Mouse (Mus musculus) left cerebral cortex, adult 2 months (tissue): ENCODE data around the gene Pemt. TPM values are rescaled to one million over a fixed set of nuclear protein-coding genes. Genes with fewer than 3 reads are reported as not detected.
A peak's percentile ranks its signal among the peaks of the same experiment; 100 is the strongest.
"Not testable (repeated sequence)": the region's sequence is repeated elsewhere in the genome, so short reads cannot be mapped to it uniquely, and the experiment has no call there.

Source experiments
- DNase-seq, 2 experiments: peaks; one replicate each; pipeline ENCODE4 v3.0.0; 2021 to 2022; ENCODE audit warnings: low spot score in 2 of 2, mixed read lengths in 1 of 2; ENCODE audit errors: extremely low spot score in 1 of 2
- H3K27ac ChIP-seq: fragments of 200-600 bp; 2 replicates; pipeline ENCODE4 v1.8.1; 2022
- H3K4me3 ChIP-seq: fragments of 200-600 bp; 2 replicates; pipeline ENCODE4 v1.8.1; 2022
- CTCF ChIP-seq: fragments of 200-600 bp; IDR thresholded peaks from 2 replicates; pipeline ENCODE4 v1.8.1; 2022; ENCODE audit warnings: antibody characterized with exemption, mild to moderate bottlenecking, moderate library complexity
- intact Hi-C: fragments of 180-260 bp; cut with DNase I; formaldehyde crosslinking; loops from one replicate; pipeline ENCODE4 v1.15.1; 2025
- total RNA-seq, 2 experiments: library from RNA; stranded (reverse); gene quantifications; 2 replicates each; pipeline ENCODE4 v1.2.3; 2021

The Pemt gene
- total RNA-seq, 2 experiments from 2014 or later, result 4.7 to 6.7 TPM

DNA sequence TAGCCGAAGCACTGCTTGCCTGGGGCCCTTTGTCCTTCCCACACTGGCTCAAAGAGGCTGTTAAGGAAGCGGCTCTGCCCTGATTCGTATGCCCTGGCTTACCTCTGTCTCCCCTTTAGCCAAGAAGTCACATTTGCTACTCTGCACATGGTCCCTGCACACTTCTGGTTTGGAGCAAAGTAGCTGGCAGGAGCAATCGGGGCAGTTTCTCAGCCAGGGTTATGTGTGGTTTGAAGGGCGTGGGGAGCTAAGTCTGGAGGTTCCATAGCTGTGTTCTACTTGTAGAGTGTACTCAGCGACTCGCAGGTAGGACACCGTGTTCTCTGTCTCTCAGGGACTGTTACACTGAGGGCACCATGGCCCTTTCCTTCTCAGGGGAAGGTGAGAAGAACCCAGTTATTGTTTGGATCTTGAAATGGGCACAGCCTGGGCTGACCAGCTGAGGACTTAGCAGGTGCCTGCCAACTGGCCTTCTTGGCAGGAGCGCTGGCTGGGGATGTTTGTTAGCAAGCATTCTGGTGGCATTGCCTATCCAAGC, 84.9 kb downstream of the Pemt start:
- TF ChIP-seq CTCF, result no peak
- no peak for DNase-seq
- Histone ChIP-seq H3K27ac (peak overlapping the region; percentile 30; the same call in 1 of the 2 replicates), H3K4me3 (no peak overlapping the region)
- intact Hi-C loops, result no loop called here

DNA sequence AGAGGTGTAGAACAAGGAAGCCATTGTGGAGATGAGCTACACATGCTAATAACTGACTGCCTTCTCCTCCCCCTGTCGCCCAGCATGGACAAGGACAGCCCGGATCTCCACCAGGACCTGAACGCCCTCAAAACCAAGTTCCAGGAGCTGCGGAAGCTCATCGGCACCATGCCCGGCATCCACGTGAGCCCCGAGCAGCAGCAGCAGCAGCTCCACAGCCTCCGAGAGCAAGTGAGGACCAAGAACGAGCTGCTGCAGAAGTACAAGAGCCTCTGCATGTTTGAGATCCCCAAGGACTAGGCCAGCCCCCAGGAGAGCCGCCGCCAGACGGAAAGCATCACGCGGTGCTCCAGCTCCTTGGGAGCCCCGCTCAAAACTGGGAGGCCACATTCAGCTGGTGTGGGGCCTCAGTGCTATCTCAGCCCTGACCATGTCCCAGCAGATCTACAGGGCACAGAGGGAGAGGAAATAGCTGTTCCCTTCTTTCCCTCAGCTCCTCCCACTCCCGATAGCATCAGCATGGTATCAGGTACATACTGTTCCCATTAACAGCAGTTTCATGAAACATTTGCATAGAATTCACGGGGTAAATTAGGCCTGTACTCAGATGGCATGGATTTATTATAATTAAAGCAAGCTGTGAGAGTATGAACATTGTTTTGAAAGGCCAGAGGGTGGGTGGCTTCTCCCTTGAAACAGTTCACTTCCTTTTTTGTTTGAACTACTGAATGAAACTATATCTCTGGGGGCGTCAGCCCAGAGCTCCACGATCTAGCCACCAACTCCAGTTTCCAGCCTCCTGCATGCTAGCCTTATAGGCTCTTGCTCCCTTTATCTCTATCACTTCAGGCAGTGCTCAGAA, 85.6 kb downstream of the Pemt start:
- intact Hi-C loops, result no loop called here
- no peak for TF ChIP-seq CTCF
- H3K27ac ChIP-seq, result peak overlapping the region; percentile 26; the same call in 1 of the 2 replicates
- DNase-seq, result no peak
- no peak overlapping the region for H3K4me3 ChIP-seq

DNA sequence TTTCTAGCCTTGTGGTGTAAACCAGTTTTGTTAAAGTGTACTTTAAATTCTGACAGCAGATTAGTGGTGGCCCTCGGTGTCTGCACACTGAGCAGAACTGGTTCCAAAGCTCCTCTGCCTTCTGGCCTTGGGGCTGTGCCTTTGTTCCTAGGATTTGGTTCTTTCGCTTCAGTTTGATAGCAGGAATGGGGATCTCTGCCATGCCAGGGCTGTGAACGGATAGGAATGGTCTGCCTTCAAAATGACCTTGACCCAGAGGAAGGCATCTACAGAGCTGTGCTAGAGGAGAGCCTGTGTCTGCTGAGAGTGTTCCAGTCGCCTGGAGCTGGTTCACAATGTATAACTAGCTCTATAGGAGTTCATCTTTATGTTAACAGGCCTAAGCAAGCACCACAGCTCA, 86.8 kb downstream of the Pemt start:
- intact Hi-C loops, result no loop called here
- no peak for TF ChIP-seq CTCF
- no peak for DNase-seq
- H3K27ac ChIP-seq, result no peak overlapping the region
- no peak overlapping the region for H3K4me3 ChIP-seq

DNA sequence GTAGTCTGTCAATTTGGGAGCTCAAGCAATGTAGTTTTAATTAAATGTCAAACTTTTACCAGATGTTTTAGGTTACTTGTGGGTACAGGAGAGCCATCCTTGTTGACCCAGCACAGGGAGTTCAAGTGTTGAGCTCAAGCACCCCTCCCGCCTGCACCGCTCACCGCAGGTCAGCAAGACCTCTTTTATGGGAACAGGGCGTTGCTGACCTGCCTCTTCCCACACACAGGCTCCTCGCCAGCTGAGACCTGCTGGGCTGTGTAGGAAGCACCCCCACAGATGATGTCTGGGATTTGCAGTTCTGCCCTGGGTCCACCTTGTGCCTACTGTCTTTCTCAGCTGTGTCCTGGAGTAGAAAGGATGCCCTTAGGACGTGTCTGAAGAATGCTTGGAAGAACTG, 89.5 kb downstream of the Pemt start:
- intact Hi-C loops, result no loop called here
- no peak overlapping the region for H3K4me3 ChIP-seq
- H3K27ac ChIP-seq, result no peak overlapping the region
- no peak for DNase-seq
- TF ChIP-seq CTCF, result no peak

DNA sequence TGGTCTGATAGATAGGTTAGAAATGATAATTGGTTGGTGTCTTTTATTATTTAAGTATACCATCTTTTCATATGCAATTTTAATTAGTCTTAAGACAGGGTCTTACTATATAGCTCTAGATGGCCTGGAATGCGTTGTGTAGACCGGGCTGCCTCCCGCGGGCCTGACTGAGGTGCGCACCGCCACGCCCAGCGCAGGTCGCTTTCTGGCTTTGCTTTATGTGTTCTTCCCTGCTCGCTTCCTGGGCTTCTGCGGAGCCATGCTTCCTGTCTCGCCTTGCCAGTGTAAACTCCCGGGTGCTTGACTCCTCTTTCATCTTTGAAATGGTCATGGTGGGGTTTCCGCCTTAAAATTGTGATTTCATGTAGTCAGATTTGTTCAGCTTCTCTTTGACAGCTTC, 93.4 kb downstream of the Pemt start:
- no peak for TF ChIP-seq CTCF
- Histone ChIP-seq H3K4me3 (no peak overlapping the region), H3K27ac (no peak overlapping the region; the same call in 1 of the 2 replicates)
- no peak for DNase-seq
- intact Hi-C loops, result no loop called here

DNA sequence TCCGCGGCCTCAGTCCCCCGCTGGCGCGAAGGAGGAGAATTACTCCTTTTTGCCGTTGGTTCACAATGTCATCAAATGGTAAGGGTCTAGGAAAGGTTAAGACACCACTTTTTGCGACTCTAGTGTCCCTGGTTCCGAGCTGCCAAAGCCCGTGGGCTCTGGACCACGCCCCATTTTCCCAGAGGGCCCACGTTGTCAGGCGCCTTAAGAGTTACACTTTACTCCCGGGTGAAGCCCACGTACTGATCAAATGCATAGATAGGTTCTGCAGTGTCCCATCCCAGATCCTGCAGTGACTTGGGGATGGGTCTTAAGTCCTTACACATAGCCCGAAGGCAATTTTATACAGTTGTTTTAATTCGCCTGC, 97.9 kb downstream of the Pemt start:
- intact Hi-C loops, result loop anchor here (5.0 kb wide), 1 partner anchor 286 kb away; the partner anchor contains the start of gene Mprip
- Histone ChIP-seq H3K4me3 (peak overlapping the region; percentile 77), H3K27ac (peak overlapping the region; percentile 93)
- TF ChIP-seq CTCF, result no peak
- no peak for DNase-seq

DNA sequence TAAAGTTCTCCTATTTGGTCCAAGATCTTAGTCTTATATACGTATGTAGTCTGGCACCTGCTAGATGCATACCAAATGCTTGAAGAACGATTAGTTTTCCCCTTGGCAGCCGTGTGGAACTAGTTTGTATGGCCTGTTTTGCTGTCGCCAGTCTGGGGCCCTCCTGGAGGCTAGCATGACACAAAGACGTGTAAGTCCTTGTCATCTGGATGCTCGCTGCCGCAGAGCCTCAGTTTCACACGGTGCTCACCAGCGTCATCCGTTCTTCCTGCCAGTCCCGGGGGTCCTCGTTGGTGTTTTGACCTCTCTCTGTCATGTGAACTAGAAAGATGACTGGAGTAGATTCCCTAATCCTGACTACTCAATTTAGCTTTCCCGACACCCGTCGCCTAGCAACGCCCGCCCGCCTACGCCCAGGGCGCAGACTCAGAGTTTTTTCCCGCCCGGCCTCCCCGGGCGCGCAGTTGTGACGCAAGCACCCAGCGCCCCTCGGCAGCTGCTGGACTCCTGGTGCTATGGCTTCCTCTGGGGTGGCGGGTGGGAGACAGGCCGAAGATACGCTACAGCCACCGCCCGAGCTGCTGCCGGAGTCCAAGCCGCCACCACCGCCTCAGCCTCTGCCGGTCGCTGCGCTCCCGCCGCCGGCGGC, 98.4 kb downstream of the Pemt start, which contains the start of gene Med9:
Gene Med9 (plus strand): TSS at position 455 of the 649 bp plus-strand sequence.
- TF ChIP-seq CTCF, result no peak; the same call in 1 of the 2 replicates
- Histone ChIP-seq H3K4me3 (peak within 1 kb of the TSS; percentile 77), H3K27ac (peak within 1 kb of the TSS; percentile 93)
- intact Hi-C loops, result loop anchor here (5.0 kb wide), 1 partner anchor 286 kb away; the partner anchor contains the start of gene Mprip
- DNase-seq, result peak; percentile 97 to 99

DNA sequence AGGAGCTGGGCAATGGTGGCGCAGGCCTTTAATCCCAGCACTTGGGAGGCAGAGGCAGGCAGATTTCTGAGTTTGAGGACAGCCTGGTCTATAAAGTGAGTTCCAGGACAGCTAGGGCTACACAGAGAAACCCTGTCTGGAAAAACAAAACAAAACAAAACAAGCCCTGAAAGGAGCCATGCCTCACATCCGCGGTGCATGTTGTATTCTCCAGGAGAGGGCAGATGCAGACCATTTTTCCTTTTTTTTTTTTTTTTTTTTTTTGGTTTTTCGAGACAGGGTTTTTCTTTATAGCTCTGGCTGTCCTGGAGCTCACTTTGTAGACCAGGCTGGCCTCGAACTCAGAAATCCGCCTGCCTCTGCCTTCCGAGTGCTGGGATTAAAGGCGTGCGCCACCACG, 101.4 kb downstream of the Pemt start:
- not testable (repeated sequence) for H3K4me3 ChIP-seq, DNase-seq, H3K27ac ChIP-seq
- intact Hi-C loops, result loop anchor here (5.0 kb wide), 1 partner anchor 283 kb away; the partner anchor contains the start of gene Mprip

DNA sequence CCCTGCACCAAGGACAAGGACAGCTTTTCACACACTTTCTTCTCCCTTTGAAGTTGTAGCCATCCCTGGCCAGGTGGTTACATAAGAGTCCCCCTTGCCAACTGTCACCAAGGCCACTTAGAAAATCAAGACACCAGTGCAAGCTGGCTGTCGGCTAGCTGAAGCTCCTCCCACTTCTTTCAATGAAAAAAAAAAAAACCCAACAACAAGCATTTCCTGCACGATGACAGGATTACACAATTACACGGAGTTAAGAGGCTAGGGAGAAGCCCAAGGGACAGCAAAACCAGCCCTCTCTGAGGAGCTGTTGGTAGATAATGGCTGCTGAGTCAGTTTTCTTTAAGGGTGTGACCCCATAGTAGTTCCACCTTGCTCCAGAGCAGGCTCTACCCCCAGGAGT, 104.9 kb downstream of the Pemt start:
- no peak for DNase-seq
- intact Hi-C loops, result no loop called here
- Histone ChIP-seq H3K4me3 (no peak overlapping the region), H3K27ac (no peak overlapping the region)
- no peak for TF ChIP-seq CTCF

DNA sequence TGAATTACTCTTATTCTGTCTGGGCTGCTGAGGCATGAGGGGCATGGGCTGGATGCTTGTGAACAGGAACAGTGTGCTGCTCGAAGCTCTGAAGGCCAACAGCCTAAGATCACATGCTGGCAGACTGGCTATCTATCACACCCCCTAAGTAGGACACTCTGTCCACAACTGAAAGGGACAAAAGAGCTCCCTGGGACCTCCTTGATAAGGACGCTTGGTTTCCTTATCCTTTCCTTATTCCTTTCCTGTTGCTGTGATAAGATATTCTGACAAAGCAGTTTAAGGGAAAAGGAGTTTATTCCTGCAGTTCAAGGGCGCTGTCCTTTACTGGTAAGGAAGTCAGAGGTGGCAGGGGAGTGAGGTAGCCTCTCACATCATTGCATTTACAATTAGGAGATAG, 105.6 kb downstream of the Pemt start:
- no peak overlapping the region for H3K27ac ChIP-seq

DNA sequence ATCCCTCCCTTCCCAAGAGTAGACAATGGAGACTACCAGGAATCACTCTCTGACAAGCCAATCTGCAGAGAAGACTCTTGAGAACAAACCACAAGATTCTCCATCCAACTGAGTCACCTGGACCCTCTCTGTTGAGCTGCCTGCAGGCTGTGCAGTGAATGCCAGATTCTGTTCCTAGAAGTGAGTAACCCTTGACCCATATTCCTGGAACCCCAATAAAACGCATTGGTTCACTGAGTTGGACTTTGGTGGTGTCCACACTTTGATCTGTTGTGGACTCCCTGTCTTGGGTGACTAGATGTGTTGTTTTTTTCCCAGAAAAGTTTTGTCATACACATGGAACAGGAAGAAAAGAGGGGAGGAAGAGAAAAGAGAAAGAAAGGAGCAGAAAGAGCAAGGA, 106.5 kb downstream of the Pemt start:
- TF ChIP-seq CTCF, result no peak
- DNase-seq, result no peak
- intact Hi-C loops, result no loop called here
- Histone ChIP-seq H3K4me3 (no peak overlapping the region), H3K27ac (no peak overlapping the region)

More for the DNA sequence above, 105.6 kb downstream of the Pemt start:
- no peak for DNase-seq
- intact Hi-C loops, result no loop called here
- TF ChIP-seq CTCF, result no peak
- no peak overlapping the region for H3K4me3 ChIP-seq

DNA sequence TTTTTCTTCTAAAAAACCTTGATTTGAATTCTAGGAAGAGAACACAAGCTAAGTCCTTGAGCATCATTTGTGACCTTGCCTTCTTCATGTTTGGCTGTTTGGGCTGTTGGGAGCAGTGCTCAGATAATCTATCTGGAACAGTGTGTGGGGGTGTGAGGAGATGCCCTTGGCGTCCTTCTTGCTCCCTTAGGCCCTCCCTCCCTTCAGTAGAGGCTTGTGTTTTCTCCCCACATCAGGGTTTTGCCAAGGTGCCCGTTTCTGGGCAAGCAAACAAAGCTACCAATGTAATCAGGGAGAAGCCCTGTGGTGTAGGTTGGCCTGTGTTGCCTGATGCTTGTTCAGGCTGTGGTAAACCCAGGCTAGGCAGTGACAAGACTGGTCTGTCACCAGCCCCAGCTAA, 108.7 kb downstream of the Pemt start:
- Histone ChIP-seq H3K27ac (no peak overlapping the region), H3K4me3 (no peak overlapping the region)
- no peak for TF ChIP-seq CTCF
- no peak for DNase-seq
- intact Hi-C loops, result no loop called here
